Comparison of ENCODE assay signal across 18 mouse cellular contexts in the genomic region with DNA sequence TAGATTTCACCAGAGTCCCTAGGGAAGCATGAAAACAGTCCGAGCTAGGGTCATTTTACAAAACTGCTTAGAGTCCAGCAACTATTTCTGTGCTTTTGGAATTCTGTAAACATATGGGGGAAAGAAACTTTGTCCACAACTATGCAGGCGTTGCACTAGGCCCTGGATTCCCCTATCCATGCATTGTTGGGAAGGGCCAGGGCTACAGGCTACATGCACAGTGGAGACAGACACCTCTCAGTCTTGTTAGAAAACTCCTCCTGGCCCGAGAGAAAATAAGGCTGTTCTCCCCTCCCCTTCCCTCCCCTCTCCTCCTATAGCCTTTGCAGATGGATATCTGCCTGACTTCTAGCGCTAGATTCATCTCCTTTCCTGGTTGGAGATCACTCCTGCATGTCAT.
DNase-seq lines count a peak whose midpoint lies in the region; ATAC-seq and TF ChIP-seq lines count a peak whose summit lies in the region.
"Had no signal": no experiment of that assay in that cellular context is flagged by ENCODE, and none has a peak within 500 bp of the region (broad histone marks: within the 10 kb centered on the region; RNA-seq: fewer than 3 reads in every experiment).

No protein-coding gene starts in this region.

- H3K9ac ChIP-seq in embryonic facial prominence, embryonic 12.5 days = no peak overlapping the region
- H3K9ac ChIP-seq in intestine, postnatal 0 days (ENCODE audit: low read depth, low read length) = no peak overlapping the region
- no peak overlapping the region for H3K9ac ChIP-seq in intestine, embryonic 15.5 days
- H3K9ac ChIP-seq in midbrain, embryonic 16.5 days (ENCODE audit: low read depth, low read length) = no peak overlapping the region
- H3K9ac ChIP-seq in midbrain, embryonic 13.5 days (replicated peaks) = no peak overlapping the region
- no peak overlapping the region for H3K9ac ChIP-seq in neural tube, embryonic 14.5 days (replicated peaks; ENCODE audit: low read depth, low read length)
- H3K9ac ChIP-seq: lung, embryonic 15.5 days; neural tube, embryonic 12.5 days; stomach, embryonic 15.5 days had no signal

- H3K27ac ChIP-seq in embryonic facial prominence, embryonic 12.5 days = no peak overlapping the region
- H3K27ac ChIP-seq in embryonic facial prominence, embryonic 10.5 days (replicated peaks) = no peak overlapping the region
- H3K27ac ChIP-seq in intestine, postnatal 0 days (ENCODE audit: low read depth, low read length) = no peak overlapping the region
- no peak overlapping the region for H3K27ac ChIP-seq in intestine, embryonic 15.5 days
- no peak overlapping the region for H3K27ac ChIP-seq in midbrain, embryonic 16.5 days (ENCODE audit: low read length)
- H3K27ac ChIP-seq in midbrain, embryonic 13.5 days = no peak overlapping the region
- H3K27ac ChIP-seq in neural tube, embryonic 14.5 days (ENCODE audit: low read depth, low read length) = no peak overlapping the region
- H3K27ac ChIP-seq: lung, embryonic 15.5 days; neural tube, embryonic 12.5 days; stomach, embryonic 15.5 days had no signal

- no peak for TF ChIP-seq CTCF in intestine, postnatal 0 days (IDR thresholded peaks at IDR 0.05; ENCODE audit: low read depth)

- H3K36me3 ChIP-seq in embryonic facial prominence, embryonic 12.5 days = no peaks in the 10 kb centered on the region
- no peaks in the 10 kb centered on the region for H3K36me3 ChIP-seq in embryonic facial prominence, embryonic 10.5 days (replicated peaks)
- no peaks in the 10 kb centered on the region for H3K36me3 ChIP-seq in intestine, postnatal 0 days (ENCODE audit: control insufficient read depth, insufficient read depth)
- H3K36me3 ChIP-seq in intestine, embryonic 15.5 days = no peaks in the 10 kb centered on the region
- no peaks in the 10 kb centered on the region for H3K36me3 ChIP-seq in midbrain, embryonic 16.5 days (ENCODE audit: control insufficient read depth, insufficient read depth, low read length)
- H3K36me3 ChIP-seq in midbrain, embryonic 13.5 days = no peaks in the 10 kb centered on the region
- no peaks in the 10 kb centered on the region for H3K36me3 ChIP-seq in neural tube, embryonic 14.5 days (ENCODE audit: control insufficient read depth, insufficient read depth, low read length)
- H3K36me3 ChIP-seq: lung, embryonic 15.5 days; neural tube, embryonic 12.5 days; stomach, embryonic 15.5 days had no signal

- 32% methylated on average over 4 of the region's 4 CpGs for WGBS in embryonic facial prominence, embryonic 12.5 days
- WGBS in embryonic facial prominence, embryonic 10.5 days = 45% methylated on average over 4 of the region's 4 CpGs
- whole genome bisulfite sequencing in intestine, postnatal 0 days = 48% methylated on average over 4 of the region's 4 CpGs
- WGBS in intestine, embryonic 15.5 days = 50% methylated on average over 4 of the region's 4 CpGs
- 62% methylated on average over 4 of the region's 4 CpGs for WGBS in midbrain, embryonic 16.5 days
- WGBS in midbrain, embryonic 13.5 days = 47% methylated on average over 4 of the region's 4 CpGs
- 44% methylated on average over 4 of the region's 4 CpGs for WGBS in neural tube, embryonic 14.5 days

- no peak overlapping the region for H3K4me3 ChIP-seq in embryonic facial prominence, embryonic 12.5 days
- H3K4me3 ChIP-seq in embryonic facial prominence, embryonic 10.5 days = no peak overlapping the region
- H3K4me3 ChIP-seq in intestine, postnatal 0 days (ENCODE audit: low read depth, low read length) = no peak overlapping the region
- no peak overlapping the region for H3K4me3 ChIP-seq in intestine, embryonic 15.5 days (replicated peaks)
- no peak overlapping the region for H3K4me3 ChIP-seq in midbrain, embryonic 16.5 days (ENCODE audit: low read depth, low read length)
- no peak overlapping the region for H3K4me3 ChIP-seq in midbrain, embryonic 13.5 days (replicated peaks)
- H3K4me3 ChIP-seq in neural tube, embryonic 14.5 days (ENCODE audit: low read depth, low read length) = no peak overlapping the region
- H3K4me3 ChIP-seq: neural tube, embryonic 12.5 days; stomach, embryonic 15.5 days had no signal

- no peak for DNase-seq in embryonic facial prominence, embryonic 10.5 days (ENCODE audit: low spot score)
- no peak for DNase-seq in urinary bladder, postnatal 4 days (ENCODE audit: low spot score in 2 of 2)
- DNase-seq: cerebellum, adult 11-12 months; gastrocnemius, postnatal 14 days; heart, postnatal 4 days; liver; thymus, postnatal 36 days had no signal

- H3K4me1 ChIP-seq in embryonic facial prominence, embryonic 12.5 days = peaks cover 7% of the 10 kb centered on the region; the same call in 1 of the 2 replicates
- H3K4me1 ChIP-seq in embryonic facial prominence, embryonic 10.5 days = peaks cover 16% of the 10 kb centered on the region
- H3K4me1 ChIP-seq in intestine, postnatal 0 days (replicated peaks; ENCODE audit: control insufficient read depth, insufficient read depth, low read length) = no peaks in the 10 kb centered on the region
- no peaks in the 10 kb centered on the region for H3K4me1 ChIP-seq in intestine, embryonic 15.5 days (replicated peaks)
- 0 out of 2 replicates have a peak, but pooled peaks cover 2% of the 10 kb centered on the region for H3K4me1 ChIP-seq in midbrain, embryonic 16.5 days (ENCODE audit: control insufficient read depth, insufficient read depth, low read length)
- H3K4me1 ChIP-seq in midbrain, embryonic 13.5 days (replicated peaks) = no peaks in the 10 kb centered on the region
- no peaks in the 10 kb centered on the region for H3K4me1 ChIP-seq in neural tube, embryonic 14.5 days (ENCODE audit: control insufficient read depth, insufficient read depth, low read length)
- H3K4me1 ChIP-seq: lung, embryonic 15.5 days; neural tube, embryonic 12.5 days; stomach, embryonic 15.5 days had no signal

- peak overlapping the region; percentile 42; the same call in 1 of the 2 replicates for H3K4me2 ChIP-seq in embryonic facial prominence, embryonic 12.5 days (replicated peaks)
- H3K4me2 ChIP-seq in intestine, postnatal 0 days (replicated peaks; ENCODE audit: low read depth) = peak overlapping the region; percentile 35; the same call in 1 of the 2 replicates
- H3K4me2 ChIP-seq in intestine, embryonic 15.5 days (replicated peaks) = no peak overlapping the region
- H3K4me2 ChIP-seq in midbrain, embryonic 16.5 days (ENCODE audit: low read length) = peak overlapping the region; percentile 45
- no peak overlapping the region for H3K4me2 ChIP-seq in midbrain, embryonic 13.5 days (replicated peaks)
- H3K4me2 ChIP-seq in neural tube, embryonic 14.5 days (ENCODE audit: low read depth, low read length) = 0 out of 2 replicates have a peak overlapping the region, but pooled peaks have one; percentile 22

- H3K27me3 ChIP-seq in embryonic facial prominence, embryonic 12.5 days = no peaks in the 10 kb centered on the region
- no peaks in the 10 kb centered on the region for H3K27me3 ChIP-seq in embryonic facial prominence, embryonic 10.5 days (replicated peaks; ENCODE audit: low read depth, poor library complexity, severe bottlenecking)
- no peaks in the 10 kb centered on the region for H3K27me3 ChIP-seq in intestine, postnatal 0 days (replicated peaks; ENCODE audit: control insufficient read depth, insufficient read depth, low read length)
- no peaks in the 10 kb centered on the region for H3K27me3 ChIP-seq in intestine, embryonic 15.5 days (replicated peaks)
- no peaks in the 10 kb centered on the region for H3K27me3 ChIP-seq in midbrain, embryonic 16.5 days (ENCODE audit: control insufficient read depth, insufficient read depth, low read depth, low read length)
- H3K27me3 ChIP-seq in midbrain, embryonic 13.5 days = no peaks in the 10 kb centered on the region
- no peaks in the 10 kb centered on the region for H3K27me3 ChIP-seq in neural tube, embryonic 14.5 days (ENCODE audit: control insufficient read depth, insufficient read depth, low read length)
- H3K27me3 ChIP-seq: CH12.LX; lung, embryonic 15.5 days; neural tube, embryonic 12.5 days; stomach, embryonic 15.5 days had no signal

- ATAC-seq in embryonic facial prominence, embryonic 12.5 days (ENCODE audit: insufficient number of reproducible peaks, insufficient read depth, low FRiP score, low TSS enrichment) = no peak
- ATAC-seq in intestine, postnatal 0 days = no peak
- ATAC-seq in intestine, embryonic 15.5 days = no peak
- no peak for ATAC-seq in midbrain, embryonic 16.5 days
- no peak for ATAC-seq in midbrain, embryonic 13.5 days
- ATAC-seq in neural tube, embryonic 14.5 days (ENCODE audit: low read depth) = no peak
- ATAC-seq: activated CD4-positive, CD25-positive, alpha-beta regulatory T cell, adult 4 months had no signal

- no peaks in the 10 kb centered on the region for H3K9me3 ChIP-seq in embryonic facial prominence, embryonic 12.5 days
- no peaks in the 10 kb centered on the region for H3K9me3 ChIP-seq in embryonic facial prominence, embryonic 10.5 days
- no peaks in the 10 kb centered on the region for H3K9me3 ChIP-seq in intestine, postnatal 0 days (ENCODE audit: control insufficient read depth)
- no peaks in the 10 kb centered on the region for H3K9me3 ChIP-seq in intestine, embryonic 15.5 days
- H3K9me3 ChIP-seq in midbrain, embryonic 16.5 days (replicated peaks; ENCODE audit: control insufficient read depth, low read length, poor library complexity, severe bottlenecking) = no peaks in the 10 kb centered on the region
- H3K9me3 ChIP-seq in midbrain, embryonic 13.5 days = no peaks in the 10 kb centered on the region; the same call in 1 of the 2 replicates
- H3K9me3 ChIP-seq in neural tube, embryonic 14.5 days (ENCODE audit: control insufficient read depth, low read length) = no peaks in the 10 kb centered on the region
- H3K9me3 ChIP-seq: lung, embryonic 15.5 days; neural tube, embryonic 12.5 days; stomach, embryonic 15.5 days had no signal

Comparison
In these comparisons a context has a peak if more than half of its experiments do, and no peak if none do; other contexts are left out.
1. H3K4me2 ChIP-seq: peak in embryonic facial prominence, embryonic 12.5 days (single experiment), intestine, postnatal 0 days (single experiment), midbrain, embryonic 16.5 days (single experiment) and neural tube, embryonic 14.5 days (single experiment); none in intestine, embryonic 15.5 days (single experiment) and midbrain, embryonic 13.5 days (single experiment).